Mouse (Mus musculus) CH12.LX (cell line): ENCODE measurements around the gene Cdc37.
A peak's percentile ranks its signal among the peaks of the same experiment; 100 is the strongest.

Experiments used
- CHD2 ChIP-seq: IDR thresholded peaks from 2 replicates; pipeline ENCODE4 v1.6.1; 2011; ENCODE audit warnings: low read length, improper control_type of control experiment
- CTCF ChIP-seq, 2 experiments: IDR thresholded peaks in 1 of 2; conservative IDR thresholded peaks in 1 of 2; 2 replicates each; pipeline ENCODE4 v1.5.1; 2011 to 2012; ENCODE audit warnings: low read depth in 2 of 2, low read length in 2 of 2, improper control_type of control experiment in 1 of 2, inconsistent platforms in 1 of 2, mild to moderate bottlenecking in 1 of 2, moderate library complexity in 1 of 2
- E2F4 ChIP-seq: IDR thresholded peaks from 2 replicates; pipeline ENCODE4 v1.6.1; 2011; ENCODE audit warnings: low read depth, low read length, improper control_type of control experiment; ENCODE audit not compliant: insufficient replicate concordance
- ETS1 ChIP-seq: conservative IDR thresholded peaks from 2 replicates; pipeline ENCODE4 v1.6.1; 2012; ENCODE audit warnings: low read depth, mild to moderate bottlenecking, inconsistent platforms, low read length, improper control_type of control experiment, moderate library complexity
- HCFC1 ChIP-seq: IDR thresholded peaks from 2 replicates; pipeline ENCODE4 v1.6.1; 2012; ENCODE audit warnings: low read depth, mild to moderate bottlenecking, inconsistent platforms, low read length, improper control_type of control experiment
- MYC ChIP-seq: IDR thresholded peaks from 2 replicates; pipeline ENCODE4 v1.6.1; 2011; ENCODE audit warnings: low read depth, mild to moderate bottlenecking, improper control_type of control experiment, low read length
- NRF1 ChIP-seq: IDR thresholded peaks from 2 replicates; pipeline ENCODE4 v1.6.1; 2014; ENCODE audit warnings: low read depth, mild to moderate bottlenecking, inconsistent platforms, low read length, improper control_type of control experiment, moderate library complexity
- POLR2A ChIP-seq: IDR thresholded peaks from 2 replicates; pipeline ENCODE4 v1.6.1; 2011; ENCODE audit warnings: low read depth, mild to moderate bottlenecking, improper control_type of control experiment, low read length
- TBP ChIP-seq: conservative IDR thresholded peaks from 2 replicates; pipeline ENCODE4 v1.6.1; 2011; ENCODE audit warnings: low read depth, low read length, improper control_type of control experiment
- UBTF ChIP-seq: IDR thresholded peaks from 2 replicates; pipeline ENCODE4 v1.6.1; 2012; ENCODE audit warnings: low read depth, mild to moderate bottlenecking, inconsistent platforms, low read length, improper control_type of control experiment, moderate library complexity
- USF1 ChIP-seq: IDR thresholded peaks from 2 replicates; pipeline ENCODE4 v1.6.1; 2014; ENCODE audit warnings: low read depth, mild to moderate bottlenecking, inconsistent platforms, low read length, improper control_type of control experiment
- ZC3H11A ChIP-seq: IDR thresholded peaks from 2 replicates; pipeline ENCODE4 v1.6.1; 2012; ENCODE audit warnings: low read depth, mild to moderate bottlenecking, inconsistent platforms, low read length, improper control_type of control experiment
- ZNF384 ChIP-seq: IDR thresholded peaks from 2 replicates; pipeline ENCODE4 v1.6.1; 2012; ENCODE audit warnings: low read depth, low read length, improper control_type of control experiment, inconsistent platforms

DNA sequence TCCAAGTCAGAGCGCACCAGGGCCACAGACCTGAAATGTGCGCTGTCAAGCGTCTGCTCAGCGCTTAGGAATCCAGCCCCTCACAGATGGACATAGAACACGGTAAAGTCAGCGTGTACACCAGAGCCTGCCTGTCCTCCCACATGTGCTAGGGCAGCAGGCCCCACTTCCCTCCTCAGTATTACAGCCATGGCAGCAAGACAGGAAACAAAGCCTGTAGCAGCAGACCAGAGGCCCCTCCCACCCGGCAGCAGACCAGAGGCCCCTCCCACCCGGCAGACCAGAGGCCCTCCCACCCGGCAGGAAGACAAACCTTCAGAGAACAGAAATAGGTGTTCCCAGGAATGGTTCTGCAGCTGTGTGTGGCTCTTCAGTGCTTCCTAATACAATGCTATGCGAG is 3.1 kb downstream of the Cdc37 start:
- TF ChIP-seq CTCF (conservative IDR thresholded peaks at IDR 0.05 in 1 of 2, IDR thresholded peaks at IDR 0.05 in 1 of 2; ENCODE audit: low read depth in 2 of 2, low read length in 2 of 2) (no peak), ZC3H11A (no peak), USF1 (no peak), HCFC1 (peak; percentile 47; the same call in 1 of the 2 replicates), TBP (no peak), CHD2 (no peak), MYC (peak; percentile 86; the same call in 1 of the 2 replicates), POLR2A (peak; percentile 62; the same call in 1 of the 2 replicates), ZNF384 (no peak), E2F4 (no peak), NRF1 (no peak), ETS1 (no peak), UBTF (no peak)
